Mouse (Mus musculus): Measurements from ENCODE around the gene Hoxb3.

DNA sequence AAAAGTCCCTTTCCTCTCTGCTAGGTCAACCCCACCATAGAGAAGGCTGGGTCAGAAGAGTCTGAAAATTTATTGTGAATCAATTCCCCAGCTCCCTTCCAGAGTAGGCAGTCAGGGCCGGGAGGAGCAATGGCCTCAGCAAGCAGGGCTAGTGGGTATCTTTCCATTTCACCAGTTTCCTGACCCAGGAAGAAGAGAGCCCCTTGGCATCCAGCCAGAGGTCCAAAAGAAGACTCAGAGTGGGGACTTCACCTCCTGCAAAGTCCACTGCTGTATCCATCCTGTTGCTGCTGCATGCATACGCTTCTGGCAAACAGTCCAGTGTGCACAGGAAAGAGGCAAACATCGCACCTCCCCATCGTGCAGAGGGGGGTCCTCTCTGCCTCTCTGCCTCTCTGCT lies 47.2 kb upstream of the Hoxb3 start:
- TF ChIP-seq CTCF (IDR thresholded peaks at IDR 0.05; ENCODE audit: insufficient read depth, low read depth, low read length) (no peak), POLR2A (IDR thresholded peaks at IDR 0.05; ENCODE audit: insufficient read depth, low read depth, low read length) (no peak)
